Mouse (Mus musculus) heart, postnatal 0 days (tissue): Measurements from ENCODE around the gene Krtap3-3. TPM values are rescaled to one million over a fixed set of nuclear protein-coding genes. Genes with fewer than 3 reads are reported as not detected.
"Not testable (repeated sequence)": the region's sequence is repeated elsewhere in the genome, so short reads cannot be mapped to it uniquely, and the experiment has no call there.

Source experiments
- ATAC-seq: fragments of 200-750 bp; cut with Nextera tagmentation; 2 replicates; pipeline ENCODE4 v1.8.0; 2017; ENCODE audit warnings: low read depth, moderate number of reproducible peaks, moderate library complexity; ENCODE audit not compliant: insufficient read depth
- DNase-seq: peaks from one replicate; pipeline ENCODE4 v3.0.0-alpha.2; 2016; ENCODE audit warnings: low spot score
- H3K27ac ChIP-seq: fragments of 300-500 bp; sonication (generic); 2 replicates; pipeline ENCODE4 v1.5.1; 2014; ENCODE audit warnings: low read depth, mild to moderate bottlenecking
- H3K27me3 ChIP-seq: fragments of 300-500 bp; sonication (generic); 2 replicates; pipeline ENCODE4 v1.6.1; 2014; ENCODE audit warnings: low read length, mixed read lengths; ENCODE audit not compliant: control insufficient read depth, insufficient read depth
- H3K36me3 ChIP-seq: fragments of 300-500 bp; sonication (generic); replicated peaks from 2 replicates; pipeline ENCODE4 v1.6.1; 2014; ENCODE audit warnings: low read length, mixed read lengths; ENCODE audit not compliant: control insufficient read depth, insufficient read depth
- H3K4me1 ChIP-seq: fragments of 300-500 bp; sonication (generic); 2 replicates; pipeline ENCODE4 v1.6.1; 2014; ENCODE audit warnings: antibody characterized with exemption; ENCODE audit not compliant: control insufficient read depth, insufficient read depth
- H3K4me2 ChIP-seq: fragments of 300-500 bp; sonication (generic); 2 replicates; pipeline ENCODE4 v1.6.1; 2014; ENCODE audit warnings: low read depth, mild to moderate bottlenecking, low read length, moderate library complexity
- H3K4me3 ChIP-seq: fragments of 300-500 bp; sonication (generic); 2 replicates; pipeline ENCODE4 v1.5.1; 2014; ENCODE audit warnings: low read depth, low read length
- H3K9ac ChIP-seq: fragments of 300-500 bp; sonication (generic); replicated peaks from 2 replicates; pipeline ENCODE4 v1.6.1; 2014; ENCODE audit warnings: low read depth, low read length, mixed read lengths
- H3K9me3 ChIP-seq: fragments of 300-500 bp; sonication (generic); replicated peaks from 2 replicates; pipeline ENCODE4 v1.6.1; 2016; ENCODE audit warnings: low read length; ENCODE audit not compliant: control insufficient read depth
- CTCF ChIP-seq: IDR thresholded peaks from 2 replicates; pipeline ENCODE4 v1.5.1; 2016; ENCODE audit warnings: antibody characterized with exemption, control low read depth, low read depth
- EP300 ChIP-seq: IDR thresholded peaks from 2 replicates; pipeline ENCODE4 v1.6.1; 2016; ENCODE audit warnings: antibody characterized with exemption, low read depth
- WGBS: fragments of 180-500 bp; shearing (Covaris S2); extraction: QIAGEN DNeasy Blood & Tissue Kit; methylation state at CpG from one replicate; pipeline ENCODE4 v1.1.7; 2014; 5-methylcytosine and 5-hydroxymethylcytosine counted together
- polyA plus RNA-seq: library from polyadenylated mRNA; unstranded; fragments of >200 nt; fragmentation: Nextera tagmentation; extraction: Ambion mirVana; gene quantifications from 2 replicates; pipeline ENCODE4 v1.2.1, GENCODE M21; 2015
- total RNA-seq: library from RNA; depleted of rRNA; stranded (reverse); fragments of >200 nt; gene quantifications from 2 replicates; pipeline ENCODE4 v1.2.3, GENCODE M21; 2014; ENCODE audit warnings: low replicate concordance; rRNA removed

Krtap3-3 gene
- total RNA-seq (not detected in 2 replicates), polyA plus RNA-seq (not detected in 2 replicates)

- Histone ChIP-seq H3K4me1 (no peaks in the 10 kb centered on the region), H3K9ac (no peak within 1 kb of the TSS), H3K27me3 (no peaks in the 10 kb centered on the region), H3K4me3 (no peak within 1 kb of the TSS), H3K4me2 (no peak within 1 kb of the TSS), H3K27ac (no peak within 1 kb of the TSS), H3K9me3 (0 out of 2 replicates have a peak, but pooled peaks cover 4% of the 10 kb centered on the region), H3K36me3 (no peaks in the 10 kb centered on the region)
- ATAC-seq (no peak), DNase-seq (no peak)
- TF ChIP-seq CTCF (no peak), EP300 (no peak)
- WGBS: 52% methylated on average over 3 of the region's 4 CpGs
These were observed at the start of gene Krtap3-3 for GRCm38 (mm10) chr11:99550765-99551164. Gene Krtap3-3, minus strand, starts transcription at chr11:99550865.

DNA sequence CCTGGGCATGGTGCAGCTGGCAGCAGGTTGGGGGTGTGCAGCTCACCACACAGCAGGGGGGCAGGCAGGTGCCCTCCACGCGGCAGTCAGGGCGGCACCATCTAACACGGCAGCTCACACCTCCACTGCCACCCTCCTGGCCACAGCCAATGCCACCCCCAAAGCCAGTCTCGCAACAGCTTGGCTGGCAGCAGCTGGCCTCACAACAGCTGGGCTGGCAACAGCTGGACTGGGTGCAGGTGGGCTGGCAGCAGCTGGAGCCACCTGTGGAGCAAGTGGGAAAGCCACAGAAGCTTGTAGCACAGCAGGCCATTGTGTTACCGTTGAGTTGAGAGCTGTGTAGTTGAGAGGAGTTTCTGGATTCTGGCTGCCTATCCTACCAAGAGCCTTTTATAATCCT is 47.1 kb upstream of the Krtap3-3 start, which contains the start of gene Krtap9-3:
Gene Krtap9-3, minus strand, starts transcription at position 364 of the 400 bp plus-strand sequence.
- not testable (repeated sequence) for H3K27ac ChIP-seq, H3K4me3 ChIP-seq, H3K9ac ChIP-seq, H3K4me2 ChIP-seq, H3K4me1 ChIP-seq, H3K27me3 ChIP-seq, DNase-seq, H3K36me3 ChIP-seq, ATAC-seq, H3K9me3 ChIP-seq
- WGBS: 75% methylated on average over 6 of the region's 6 CpGs

DNA sequence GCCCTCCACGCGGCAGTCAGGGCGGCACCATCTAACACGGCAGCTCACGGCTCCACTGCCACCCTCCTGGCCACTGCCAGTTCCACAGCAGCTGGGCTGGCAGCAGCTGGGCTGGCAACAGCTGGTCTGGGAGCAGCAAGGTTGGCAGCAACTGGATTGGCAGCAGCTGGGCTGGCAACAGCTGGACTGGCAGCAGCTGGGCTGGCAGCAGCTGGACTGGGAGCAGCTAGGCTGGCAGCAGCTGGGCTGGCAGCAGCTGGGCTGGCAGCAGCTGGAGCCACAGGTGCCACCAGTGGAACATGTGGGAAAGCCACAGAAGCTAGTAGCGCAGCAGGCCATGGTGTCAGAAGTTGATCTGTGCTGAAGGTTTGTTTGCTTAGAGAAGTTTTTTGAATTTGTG is 40.3 kb upstream of the Krtap3-3 start, which contains the start of gene Krtap1-3:
Gene Krtap1-3, minus strand, starts transcription at position 359 of the 400 bp plus-strand sequence.
- H3K9ac ChIP-seq: no peak within 1 kb of the TSS
- H3K27me3 ChIP-seq: no peaks in the 10 kb centered on the region
- H3K4me1 ChIP-seq: no peaks in the 10 kb centered on the region
- H3K9me3 ChIP-seq: no peaks in the 10 kb centered on the region
- no peak for ATAC-seq
- 75% methylated on average over 6 of the region's 6 CpGs for WGBS
- DNase-seq: no peak
- H3K27ac ChIP-seq: no peak within 1 kb of the TSS
- TF ChIP-seq CTCF (no peak), EP300 (no peak)
- H3K4me2 ChIP-seq: no peak within 1 kb of the TSS
- H3K4me3 ChIP-seq: no peak within 1 kb of the TSS
- H3K36me3 ChIP-seq: no peaks in the 10 kb centered on the region

GRCm38 (mm10) chr11:99585096-99585495 is 34.4 kb upstream of the Krtap3-3 start:
- Histone ChIP-seq H3K27ac (no peak overlapping the region), H3K27me3 (no peaks in the 10 kb centered on the region), H3K36me3 (no peaks in the 10 kb centered on the region), H3K4me2 (no peak overlapping the region), H3K9ac (no peak overlapping the region), H3K9me3 (no peaks in the 10 kb centered on the region), H3K4me1 (no peaks in the 10 kb centered on the region), H3K4me3 (no peak overlapping the region)
- ATAC-seq: no peak
- 72% methylated on average over 7 of the region's 7 CpGs for WGBS
- no peak for TF ChIP-seq CTCF
- no peak for TF ChIP-seq EP300
- no peak for DNase-seq

GRCm38 (mm10) chr11:99583245-99583704 is 32.6 kb upstream of the Krtap3-3 start, which contains the start of gene Krtap1-4:
Gene Krtap1-4, minus strand, starts transcription at chr11:99583654.
- no peak for DNase-seq
- H3K9me3 ChIP-seq: no peaks in the 10 kb centered on the region
- no peak within 1 kb of the TSS for H3K27ac ChIP-seq
- H3K4me3 ChIP-seq: no peak within 1 kb of the TSS
- H3K9ac ChIP-seq: no peak within 1 kb of the TSS
- no peaks in the 10 kb centered on the region for H3K36me3 ChIP-seq
- TF ChIP-seq CTCF (no peak), EP300 (no peak)
- 47% methylated on average over 4 of the region's 5 CpGs for WGBS
- no peaks in the 10 kb centered on the region for H3K27me3 ChIP-seq
- no peak for ATAC-seq
- H3K4me1 ChIP-seq: no peaks in the 10 kb centered on the region
- no peak within 1 kb of the TSS for H3K4me2 ChIP-seq

DNA sequence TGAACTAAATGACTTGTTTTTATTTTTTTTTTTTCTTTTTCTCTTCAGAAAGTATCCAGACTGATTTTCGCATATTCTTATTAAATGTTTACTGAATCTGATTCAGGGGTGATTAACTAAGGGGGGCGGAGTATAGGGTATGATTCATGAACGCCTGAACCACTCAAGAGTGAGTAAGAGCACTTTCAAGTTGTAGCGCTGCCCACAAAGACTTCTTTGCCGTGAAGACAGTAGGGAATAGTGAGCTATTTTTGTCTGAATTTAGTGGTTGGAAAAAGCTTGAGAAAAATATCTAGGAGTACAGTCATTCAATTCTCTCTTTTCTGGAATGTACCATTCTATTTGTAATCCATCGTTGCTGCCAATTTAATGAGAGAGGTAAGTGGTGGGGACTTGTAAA is 30.9 kb upstream of the Krtap3-3 start:
- no peaks in the 10 kb centered on the region for H3K27me3 ChIP-seq

More for the DNA sequence above, 30.9 kb upstream of the Krtap3-3 start:
- Histone ChIP-seq H3K36me3 (no peaks in the 10 kb centered on the region), H3K9me3 (no peaks in the 10 kb centered on the region), H3K4me2 (no peak overlapping the region), H3K27ac (no peak overlapping the region), H3K4me3 (no peak overlapping the region), H3K9ac (no peak overlapping the region), H3K4me1 (no peaks in the 10 kb centered on the region)
- ATAC-seq (no peak), DNase-seq (no peak)
- TF ChIP-seq CTCF (no peak), EP300 (no peak)
- 69% methylated on average over 6 of the region's 6 CpGs for WGBS
